Mouse (Mus musculus) embryonic facial prominence, embryonic 15.5 days (tissue): ENCODE measurements around the gene Spdef. TPM values are rescaled to one million over a fixed set of nuclear protein-coding genes. Genes with fewer than 3 reads are reported as not detected.

Source experiments
- ATAC-seq: fragments of 200-750 bp; cut with Nextera tagmentation; 2 replicates; pipeline ENCODE4 v1.8.0; 2017; ENCODE audit warnings: low read depth, moderate TSS enrichment; ENCODE audit not compliant: insufficient number of reproducible peaks, low FRiP score, low TSS enrichment
- H3K27ac ChIP-seq: fragments of 300-500 bp; sonication (generic); replicated peaks from 2 replicates; pipeline ENCODE4 v1.5.1; 2015; ENCODE audit warnings: mild to moderate bottlenecking, inconsistent platforms
- H3K27me3 ChIP-seq: fragments of 300-500 bp; sonication (generic); 2 replicates; pipeline ENCODE4 v1.6.1; 2015; ENCODE audit warnings: inconsistent platforms
- H3K36me3 ChIP-seq: fragments of 300-500 bp; sonication (generic); 2 replicates; pipeline ENCODE4 v1.6.1; 2015; ENCODE audit warnings: mild to moderate bottlenecking, inconsistent platforms
- H3K4me1 ChIP-seq: fragments of 300-500 bp; sonication (generic); 2 replicates; pipeline ENCODE4 v1.6.1; 2015; ENCODE audit warnings: inconsistent platforms
- H3K4me2 ChIP-seq: fragments of 300-500 bp; sonication (generic); replicated peaks from 2 replicates; pipeline ENCODE4 v1.6.1; 2015; ENCODE audit warnings: mild to moderate bottlenecking, inconsistent platforms
- H3K4me3 ChIP-seq: fragments of 300-500 bp; sonication (generic); replicated peaks from 2 replicates; pipeline ENCODE4 v1.5.1; 2015; ENCODE audit warnings: mild to moderate bottlenecking, inconsistent platforms
- H3K9ac ChIP-seq: fragments of 300-500 bp; sonication (generic); 2 replicates; pipeline ENCODE4 v1.6.1; 2015; ENCODE audit warnings: inconsistent platforms
- H3K9me3 ChIP-seq: fragments of 300-500 bp; sonication (generic); replicated peaks from 2 replicates; pipeline ENCODE4 v1.6.1; 2016; ENCODE audit warnings: inconsistent platforms
- WGBS: fragments of 180-500 bp; shearing (Covaris S2); methylation state at CpG from one replicate; pipeline ENCODE4 v1.1.7; 2015; 5-methylcytosine and 5-hydroxymethylcytosine counted together
- polyA plus RNA-seq: library from polyadenylated mRNA; unstranded; fragments of >200 nt; fragmentation: Nextera tagmentation; extraction: Ambion mirVana; gene quantifications from 2 replicates; pipeline ENCODE4 v1.2.1, GENCODE M21; 2015

Spdef gene
- polyA plus RNA-seq, 1 experiment from 2014 or later = 0.95 TPM

- 74% methylated on average over 6 of the region's 6 CpGs for WGBS
- H3K9me3 ChIP-seq = no peaks in the 10 kb centered on the region
- H3K4me3 ChIP-seq = no peak overlapping the region
- H3K36me3 ChIP-seq = peaks cover 19% of the 10 kb centered on the region
- no peak overlapping the region for H3K27ac ChIP-seq
- H3K27me3 ChIP-seq = no peaks in the 10 kb centered on the region
- H3K9ac ChIP-seq = no peak overlapping the region
- ATAC-seq = no peak
- H3K4me2 ChIP-seq = no peak overlapping the region
- peaks cover 17% of the 10 kb centered on the region for H3K4me1 ChIP-seq
Measured at GRCm38 (mm10) chr17:27760169-27760568, 31.4 kb upstream of the Spdef start.

GRCm38 (mm10) chr17:27751314-27752202 lies 22.8 kb upstream of the Spdef start:
- no peak for ATAC-seq
- Histone ChIP-seq H3K36me3 (peaks cover 25% of the 10 kb centered on the region), H3K9me3 (no peaks in the 10 kb centered on the region), H3K9ac (no peak overlapping the region), H3K27me3 (no peaks in the 10 kb centered on the region), H3K4me3 (no peak overlapping the region), H3K27ac (no peak overlapping the region), H3K4me2 (no peak overlapping the region), H3K4me1 (peaks cover 20% of the 10 kb centered on the region)
- WGBS = 68% methylated on average over 8 of the region's 8 CpGs

GRCm38 (mm10) chr17:27750451-27750942 lies 21.7 kb upstream of the Spdef start:
- H3K9ac ChIP-seq = no peak overlapping the region
- H3K4me1 ChIP-seq = peaks cover 24% of the 10 kb centered on the region
- H3K9me3 ChIP-seq = no peaks in the 10 kb centered on the region
- no peaks in the 10 kb centered on the region for H3K27me3 ChIP-seq
- no peak overlapping the region for H3K27ac ChIP-seq
- peaks cover 25% of the 10 kb centered on the region for H3K36me3 ChIP-seq
- 88% methylated on average over 6 of the region's 6 CpGs for WGBS
- no peak for ATAC-seq
- H3K4me2 ChIP-seq = no peak overlapping the region
- no peak overlapping the region for H3K4me3 ChIP-seq

- H3K4me1 ChIP-seq = peaks cover 21% of the 10 kb centered on the region
- H3K9ac ChIP-seq = no peak overlapping the region
- no peak overlapping the region for H3K27ac ChIP-seq
- WGBS = 88% methylated on average over 2 of the region's 2 CpGs
- H3K4me2 ChIP-seq = no peak overlapping the region
- peaks cover 11% of the 10 kb centered on the region for H3K36me3 ChIP-seq
- H3K27me3 ChIP-seq = no peaks in the 10 kb centered on the region
- ATAC-seq = no peak
- no peak overlapping the region for H3K4me3 ChIP-seq
- H3K9me3 ChIP-seq = no peaks in the 10 kb centered on the region
Measured at GRCm38 (mm10) chr17:27748123-27748522, 19.4 kb upstream of the Spdef start.

GRCm38 (mm10) chr17:27746446-27746845 lies 17.7 kb upstream of the Spdef start:
- H3K27ac ChIP-seq = peak overlapping the region; percentile 44; the same call in 1 of the 2 replicates
- no peak for ATAC-seq

GRCm38 (mm10) chr17:27740961-27741360 lies 12.2 kb upstream of the Spdef start:
- no peak for ATAC-seq
- Histone ChIP-seq H3K27ac (no peak overlapping the region), H3K27me3 (no peaks in the 10 kb centered on the region), H3K4me2 (no peak overlapping the region), H3K4me1 (peaks cover 2% of the 10 kb centered on the region; the same call in 1 of the 2 replicates), H3K9me3 (no peaks in the 10 kb centered on the region), H3K36me3 (no peaks in the 10 kb centered on the region), H3K9ac (no peak overlapping the region), H3K4me3 (no peak overlapping the region)
- 88% methylated on average over 6 of the region's 6 CpGs for WGBS

More at GRCm38 (mm10) chr17:27746446-27746845, 17.7 kb upstream of the Spdef start:
- Histone ChIP-seq H3K36me3 (peaks cover 5% of the 10 kb centered on the region; the same call in 1 of the 2 replicates), H3K4me2 (no peak overlapping the region), H3K4me1 (peaks cover 21% of the 10 kb centered on the region), H3K4me3 (no peak overlapping the region), H3K9ac (no peak overlapping the region), H3K27me3 (no peaks in the 10 kb centered on the region), H3K9me3 (no peaks in the 10 kb centered on the region)
- 17% methylated on average over 4 of the region's 4 CpGs for WGBS

- WGBS = 15% methylated on average over 12 of the region's 13 CpGs
- H3K4me2 ChIP-seq = no peak overlapping the region
Measured at GRCm38 (mm10) chr17:27734344-27735073, 5.8 kb upstream of the Spdef start.

GRCm38 (mm10) chr17:27732694-27733093 lies 3.9 kb upstream of the Spdef start:
- Histone ChIP-seq H3K4me1 (no peaks in the 10 kb centered on the region), H3K27me3 (no peaks in the 10 kb centered on the region), H3K4me2 (no peak overlapping the region), H3K4me3 (no peak overlapping the region), H3K9me3 (no peaks in the 10 kb centered on the region), H3K36me3 (no peaks in the 10 kb centered on the region), H3K9ac (no peak overlapping the region), H3K27ac (no peak overlapping the region)
- ATAC-seq = no peak
- WGBS = 89% methylated on average over 3 of the region's 3 CpGs

More at GRCm38 (mm10) chr17:27734344-27735073, 5.8 kb upstream of the Spdef start:
- Histone ChIP-seq H3K27me3 (no peaks in the 10 kb centered on the region), H3K27ac (no peak overlapping the region), H3K4me1 (no peaks in the 10 kb centered on the region), H3K36me3 (no peaks in the 10 kb centered on the region), H3K4me3 (no peak overlapping the region), H3K9me3 (no peaks in the 10 kb centered on the region), H3K9ac (no peak overlapping the region)
- no peak for ATAC-seq

GRCm38 (mm10) chr17:27732152-27732551 lies 3.4 kb upstream of the Spdef start:
- no peaks in the 10 kb centered on the region for H3K9me3 ChIP-seq
- ATAC-seq = no peak; the same call in 1 of the 2 replicates
- H3K36me3 ChIP-seq = no peaks in the 10 kb centered on the region
- H3K27ac ChIP-seq = no peak overlapping the region
- no peak overlapping the region for H3K4me2 ChIP-seq
- WGBS = 79% methylated on average over 5 of the region's 5 CpGs
- H3K4me3 ChIP-seq = no peak overlapping the region
- no peaks in the 10 kb centered on the region for H3K27me3 ChIP-seq
- no peaks in the 10 kb centered on the region for H3K4me1 ChIP-seq
- H3K9ac ChIP-seq = no peak overlapping the region

- Histone ChIP-seq H3K9ac (no peak overlapping the region), H3K4me2 (no peak overlapping the region), H3K27ac (no peak overlapping the region), H3K9me3 (no peaks in the 10 kb centered on the region), H3K4me3 (no peak overlapping the region), H3K36me3 (no peaks in the 10 kb centered on the region), H3K27me3 (no peaks in the 10 kb centered on the region), H3K4me1 (peaks cover 8% of the 10 kb centered on the region; the same call in 1 of the 2 replicates)
- WGBS = 29% methylated on average over 7 of the region's 7 CpGs
- no peak for ATAC-seq
Measured at GRCm38 (mm10) chr17:27726527-27726926, 2.2 kb downstream of the Spdef start.

- WGBS = 19% methylated on average over 10 of the region's 10 CpGs
- Histone ChIP-seq H3K4me2 (no peak overlapping the region), H3K9ac (no peak overlapping the region), H3K27me3 (no peaks in the 10 kb centered on the region), H3K27ac (no peak overlapping the region), H3K36me3 (no peaks in the 10 kb centered on the region), H3K4me3 (no peak overlapping the region), H3K9me3 (no peaks in the 10 kb centered on the region), H3K4me1 (peaks cover 8% of the 10 kb centered on the region; the same call in 1 of the 2 replicates)
- ATAC-seq = no peak
Measured at GRCm38 (mm10) chr17:27725412-27725811, 3.3 kb downstream of the Spdef start.
